Mouse (Mus musculus): Measurements from ENCODE around the gene Nrg3. TPM values are rescaled to one million over a fixed set of nuclear protein-coding genes. Genes with fewer than 3 reads are reported as not detected.
A peak's percentile ranks its signal among the peaks of the same experiment; 100 is the strongest.

Gene Nrg3
- polyA plus RNA-seq, 1 experiment from 2014 or later = 15.9 TPM

DNA sequence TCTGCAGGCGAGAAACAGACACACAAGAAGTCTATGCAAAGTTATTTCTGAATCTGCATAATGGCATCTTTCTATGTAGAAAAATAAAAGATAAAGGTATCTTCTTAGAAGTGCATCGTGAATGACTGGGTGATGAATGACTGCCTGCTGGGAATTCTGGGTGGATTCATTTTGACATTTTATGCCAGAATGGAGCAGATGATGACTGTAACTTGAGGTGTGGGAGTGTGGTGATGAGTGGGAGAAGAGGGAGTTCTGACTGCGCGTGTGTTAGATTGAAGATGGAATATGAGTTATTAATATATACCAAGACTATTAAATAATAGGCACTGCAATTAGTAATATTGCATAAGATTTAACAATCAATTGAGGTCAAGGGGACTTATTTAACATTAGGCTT is 208.5 kb downstream of the Nrg3 start:
- WGBS = 89% methylated on average over 4 of the region's 4 CpGs

DNA sequence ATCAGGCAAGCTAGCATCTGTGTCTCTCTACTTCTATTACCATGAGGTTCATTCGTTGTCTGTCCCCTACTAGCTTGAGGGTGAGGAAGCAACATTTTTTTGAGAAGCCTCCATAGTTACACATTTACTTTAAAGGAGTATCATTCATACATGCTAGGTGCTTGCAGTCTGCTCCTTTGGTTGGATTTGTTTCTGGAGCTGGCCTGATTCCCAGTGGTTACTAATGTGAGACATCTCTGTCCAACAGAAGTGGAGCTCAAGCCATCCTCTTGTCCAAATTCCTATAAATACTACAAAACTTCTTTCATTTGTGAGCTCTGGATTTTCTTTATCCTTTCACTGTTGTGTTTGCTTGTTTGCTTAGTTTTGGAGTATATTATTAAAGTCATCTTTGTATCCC is 211.9 kb downstream of the Nrg3 start:
- no peaks in the 10 kb centered on the region for H3K4me1 ChIP-seq (replicated peaks; ENCODE audit: control insufficient read depth, insufficient read depth, low read length)
- no peaks in the 10 kb centered on the region for H3K9me3 ChIP-seq (ENCODE audit: control insufficient read depth, low read length)
- no peak overlapping the region for H3K9ac ChIP-seq
- H3K4me3 ChIP-seq (replicated peaks; ENCODE audit: low read length) = no peak overlapping the region
- H3K4me2 ChIP-seq (replicated peaks) = no peak overlapping the region
- ATAC-seq (ENCODE audit: low FRiP score) (no peak), DNase-seq (ENCODE audit: low spot score) (no peak)
- 94% methylated on average over 1 of the region's 1 CpGs for WGBS
- no peaks in the 10 kb centered on the region for H3K36me3 ChIP-seq (replicated peaks; ENCODE audit: control insufficient read depth, insufficient read depth)
- no peak overlapping the region for H3K27ac ChIP-seq
- no peaks in the 10 kb centered on the region for H3K27me3 ChIP-seq (ENCODE audit: control insufficient read depth, insufficient read depth, low read length)

More for the DNA sequence above, 208.5 kb downstream of the Nrg3 start:
- DNase-seq (ENCODE audit: low spot score) (no peak), ATAC-seq (ENCODE audit: low FRiP score) (no peak)
- Histone ChIP-seq H3K27ac (no peak overlapping the region), H3K4me1 (replicated peaks; ENCODE audit: control insufficient read depth, insufficient read depth, low read length) (no peaks in the 10 kb centered on the region), H3K4me3 (replicated peaks; ENCODE audit: low read length) (no peak overlapping the region), H3K9me3 (ENCODE audit: control insufficient read depth, low read length) (no peaks in the 10 kb centered on the region), H3K9ac (no peak overlapping the region), H3K4me2 (replicated peaks) (no peak overlapping the region), H3K27me3 (ENCODE audit: control insufficient read depth, insufficient read depth, low read length) (no peaks in the 10 kb centered on the region), H3K36me3 (replicated peaks; ENCODE audit: control insufficient read depth, insufficient read depth) (no peaks in the 10 kb centered on the region)

DNA sequence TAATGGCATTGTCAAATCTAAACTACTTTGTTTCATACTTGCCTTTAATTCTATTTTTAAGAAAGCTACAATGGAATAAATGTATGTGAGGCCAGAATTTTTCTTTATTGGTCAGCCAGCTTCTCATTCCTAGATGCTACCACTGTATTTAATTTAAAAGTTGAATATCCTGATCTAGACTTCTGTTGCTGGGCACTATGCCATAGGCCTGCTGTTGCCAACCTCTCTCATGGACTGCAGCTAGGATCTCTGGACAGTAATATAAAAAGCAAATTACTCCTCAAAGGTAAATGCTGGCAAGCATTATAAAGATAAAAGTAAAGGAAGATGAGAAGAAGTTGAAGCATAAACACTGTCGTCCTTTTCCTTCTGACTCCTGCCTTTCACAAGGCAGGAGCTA is 217.5 kb downstream of the Nrg3 start:
- no peak overlapping the region for H3K27ac ChIP-seq
- ATAC-seq (ENCODE audit: low FRiP score) = no peak

DNA sequence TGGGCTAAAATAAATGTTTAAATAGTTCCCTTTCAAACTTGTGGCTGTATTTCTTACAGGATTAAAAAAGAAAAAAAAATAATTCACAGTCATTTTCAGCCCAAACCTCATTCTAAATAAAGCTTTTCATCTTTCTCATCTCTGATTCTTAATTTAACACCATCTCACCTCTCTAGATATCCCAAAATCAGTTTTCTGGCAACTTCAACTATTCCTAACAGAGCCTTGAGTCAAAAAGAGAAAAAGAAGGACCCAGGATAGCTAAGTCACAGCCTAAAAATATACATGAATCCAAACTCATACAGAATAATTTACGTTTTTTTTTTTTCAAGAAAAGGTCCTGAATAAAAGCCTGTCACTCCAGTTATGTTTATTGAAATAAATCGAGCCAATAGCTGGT is 232.6 kb downstream of the Nrg3 start:
- 84% methylated on average over 2 of the region's 2 CpGs for WGBS
- Histone ChIP-seq H3K9ac (no peak overlapping the region), H3K4me1 (replicated peaks; ENCODE audit: control insufficient read depth, insufficient read depth, low read length) (no peaks in the 10 kb centered on the region), H3K4me2 (replicated peaks) (no peak overlapping the region), H3K27ac (no peak overlapping the region), H3K27me3 (ENCODE audit: control insufficient read depth, insufficient read depth, low read length) (no peaks in the 10 kb centered on the region), H3K36me3 (replicated peaks; ENCODE audit: control insufficient read depth, insufficient read depth) (no peaks in the 10 kb centered on the region), H3K4me3 (replicated peaks; ENCODE audit: low read length) (no peak overlapping the region), H3K9me3 (ENCODE audit: control insufficient read depth, low read length) (0 out of 2 replicates have a peak, but pooled peaks cover 4% of the 10 kb centered on the region)
- ATAC-seq (ENCODE audit: low FRiP score) (no peak), DNase-seq (ENCODE audit: low spot score) (no peak)

More for the DNA sequence above, 217.5 kb downstream of the Nrg3 start:
- H3K4me1 ChIP-seq (replicated peaks; ENCODE audit: control insufficient read depth, insufficient read depth, low read length) = no peaks in the 10 kb centered on the region
- 54% methylated on average over 1 of the region's 1 CpGs for WGBS
- H3K36me3 ChIP-seq (replicated peaks; ENCODE audit: control insufficient read depth, insufficient read depth) = no peaks in the 10 kb centered on the region
- H3K27me3 ChIP-seq (ENCODE audit: control insufficient read depth, insufficient read depth, low read length) = no peaks in the 10 kb centered on the region
- no peak overlapping the region for H3K4me3 ChIP-seq (replicated peaks; ENCODE audit: low read length)
- no peak overlapping the region for H3K9ac ChIP-seq
- no peaks in the 10 kb centered on the region for H3K9me3 ChIP-seq (ENCODE audit: control insufficient read depth, low read length)
- no peak overlapping the region for H3K4me2 ChIP-seq (replicated peaks)
- no peak for DNase-seq (ENCODE audit: low spot score)

DNA sequence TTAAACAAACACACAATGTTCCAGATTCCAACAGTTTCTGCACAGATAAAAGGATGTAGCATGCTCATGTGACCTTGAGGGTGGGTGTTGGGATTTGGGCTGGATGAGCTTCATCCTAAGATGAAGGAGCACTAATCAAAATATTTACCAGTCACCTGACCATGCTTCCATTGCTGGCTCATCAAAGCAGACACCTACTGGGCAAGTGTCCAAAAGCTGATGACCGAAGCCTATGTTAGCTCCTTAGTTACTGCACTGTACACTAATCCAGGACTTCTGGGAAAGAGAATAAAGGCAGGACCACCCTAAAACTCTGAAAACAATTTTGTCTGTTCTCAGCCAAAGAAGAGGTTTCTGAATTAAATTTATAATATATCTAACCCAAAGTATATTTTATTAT is 261.4 kb downstream of the Nrg3 start:
- no peak overlapping the region for H3K4me2 ChIP-seq (replicated peaks)
- H3K9ac ChIP-seq = no peak overlapping the region
- no peak for ATAC-seq (ENCODE audit: low FRiP score)
- 70% methylated on average over 1 of the region's 1 CpGs for WGBS
- H3K27ac ChIP-seq = no peak overlapping the region
- no peaks in the 10 kb centered on the region for H3K9me3 ChIP-seq (ENCODE audit: control insufficient read depth, low read length)
- DNase-seq (ENCODE audit: low spot score) = no peak
- no peaks in the 10 kb centered on the region for H3K4me1 ChIP-seq (replicated peaks; ENCODE audit: control insufficient read depth, insufficient read depth, low read length)
- H3K27me3 ChIP-seq (ENCODE audit: control insufficient read depth, insufficient read depth, low read length) = no peaks in the 10 kb centered on the region
- H3K36me3 ChIP-seq (replicated peaks; ENCODE audit: control insufficient read depth, insufficient read depth) = no peaks in the 10 kb centered on the region
- H3K4me3 ChIP-seq (replicated peaks; ENCODE audit: low read length) = no peak overlapping the region

DNA sequence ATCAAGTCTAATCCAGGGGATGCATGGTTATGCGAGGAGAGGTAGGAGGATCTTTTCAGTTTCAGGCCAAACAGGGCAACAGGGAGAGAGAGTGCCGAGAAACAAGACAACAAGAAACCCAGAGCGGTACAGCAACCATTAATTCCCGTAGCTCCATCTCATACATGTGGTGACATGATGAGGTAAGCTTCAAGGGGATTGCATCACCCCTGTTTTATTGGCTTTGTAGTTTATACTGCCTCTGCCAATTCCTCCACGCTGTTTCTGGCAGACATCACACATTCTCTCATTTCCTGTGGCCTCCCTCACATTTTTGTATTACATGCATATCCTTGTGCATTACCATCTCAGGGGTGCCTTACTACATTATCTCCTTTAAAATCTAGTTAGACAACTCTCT is 280.9 kb downstream of the Nrg3 start:
- Histone ChIP-seq H3K36me3 (replicated peaks; ENCODE audit: control insufficient read depth, insufficient read depth) (no peaks in the 10 kb centered on the region), H3K4me2 (replicated peaks) (no peak overlapping the region), H3K4me3 (replicated peaks; ENCODE audit: low read length) (no peak overlapping the region), H3K27me3 (ENCODE audit: control insufficient read depth, insufficient read depth, low read length) (no peaks in the 10 kb centered on the region), H3K4me1 (replicated peaks; ENCODE audit: control insufficient read depth, insufficient read depth, low read length) (no peaks in the 10 kb centered on the region), H3K9me3 (ENCODE audit: control insufficient read depth, low read length) (no peaks in the 10 kb centered on the region), H3K27ac (no peak overlapping the region), H3K9ac (no peak overlapping the region)
- DNase-seq (ENCODE audit: low spot score) (no peak), ATAC-seq (ENCODE audit: low FRiP score) (no peak)
- 85% methylated on average over 5 of the region's 5 CpGs for WGBS

DNA sequence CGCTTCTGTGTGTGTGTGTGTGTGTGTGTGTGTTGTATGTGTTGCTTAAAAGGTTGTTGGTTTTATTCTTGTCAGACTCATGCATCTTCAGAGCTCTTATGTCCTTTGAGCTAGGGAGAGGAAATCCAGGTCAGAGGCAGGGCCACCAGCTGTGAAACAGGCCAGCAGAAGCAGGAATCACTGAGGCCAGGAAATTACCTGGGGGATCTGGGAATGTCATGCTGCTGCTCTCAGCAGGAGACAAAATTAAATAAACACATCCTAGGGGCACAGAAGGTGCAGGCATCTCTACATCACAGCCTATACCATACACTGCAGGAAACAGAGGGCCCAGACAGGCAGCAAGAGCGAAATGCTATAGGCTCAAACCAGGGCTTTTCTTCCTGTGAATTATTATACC is 299.2 kb downstream of the Nrg3 start:
- no peaks in the 10 kb centered on the region for H3K9me3 ChIP-seq (ENCODE audit: control insufficient read depth, low read length)
- ATAC-seq (ENCODE audit: low FRiP score) (no peak; the same call in 1 of the 2 replicates), DNase-seq (ENCODE audit: low spot score) (no peak)
- no peak overlapping the region for H3K4me2 ChIP-seq (replicated peaks)
- no peaks in the 10 kb centered on the region for H3K27me3 ChIP-seq (ENCODE audit: control insufficient read depth, insufficient read depth, low read length)
- no peak overlapping the region for H3K9ac ChIP-seq
- peak overlapping the region; percentile 38 for H3K27ac ChIP-seq
- peaks cover 8% of the 10 kb centered on the region; the same call in 1 of the 2 replicates for H3K4me1 ChIP-seq (replicated peaks; ENCODE audit: control insufficient read depth, insufficient read depth, low read length)
- WGBS = 60% methylated on average over 2 of the region's 2 CpGs
- no peak overlapping the region for H3K4me3 ChIP-seq (replicated peaks; ENCODE audit: low read length)
- H3K36me3 ChIP-seq (replicated peaks; ENCODE audit: control insufficient read depth, insufficient read depth) = no peaks in the 10 kb centered on the region

DNA sequence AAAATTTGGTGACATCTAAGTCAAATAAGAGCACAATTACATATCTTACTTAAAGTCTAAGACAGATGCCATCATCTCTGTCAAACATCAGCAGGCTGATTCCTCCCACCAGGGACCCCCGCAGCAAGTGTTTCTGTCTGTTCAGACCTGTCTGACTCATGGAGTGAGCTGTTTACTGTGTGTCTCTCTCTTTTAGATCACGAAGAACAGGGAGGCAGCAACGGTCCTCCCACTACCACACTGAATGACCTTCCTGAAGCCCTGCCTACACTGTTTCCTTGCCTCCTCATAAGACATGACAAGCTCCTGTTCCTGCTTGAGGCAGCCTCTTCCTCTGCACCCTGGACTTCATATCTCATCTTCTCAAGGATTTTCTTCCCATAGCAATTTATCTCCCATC is 312.7 kb downstream of the Nrg3 start:
- H3K27ac ChIP-seq = no peak overlapping the region
- no peaks in the 10 kb centered on the region for H3K9me3 ChIP-seq (ENCODE audit: control insufficient read depth, low read length)
- H3K36me3 ChIP-seq (replicated peaks; ENCODE audit: control insufficient read depth, insufficient read depth) = no peaks in the 10 kb centered on the region
- no peaks in the 10 kb centered on the region for H3K4me1 ChIP-seq (replicated peaks; ENCODE audit: control insufficient read depth, insufficient read depth, low read length)
- H3K9ac ChIP-seq = no peak overlapping the region
- 81% methylated on average over 3 of the region's 3 CpGs for WGBS
- no peaks in the 10 kb centered on the region for H3K27me3 ChIP-seq (ENCODE audit: control insufficient read depth, insufficient read depth, low read length)
- no peak for ATAC-seq (ENCODE audit: low FRiP score)
- no peak overlapping the region for H3K4me2 ChIP-seq (replicated peaks)
- no peak for DNase-seq (ENCODE audit: low spot score)
- no peak overlapping the region for H3K4me3 ChIP-seq (replicated peaks; ENCODE audit: low read length)

DNA sequence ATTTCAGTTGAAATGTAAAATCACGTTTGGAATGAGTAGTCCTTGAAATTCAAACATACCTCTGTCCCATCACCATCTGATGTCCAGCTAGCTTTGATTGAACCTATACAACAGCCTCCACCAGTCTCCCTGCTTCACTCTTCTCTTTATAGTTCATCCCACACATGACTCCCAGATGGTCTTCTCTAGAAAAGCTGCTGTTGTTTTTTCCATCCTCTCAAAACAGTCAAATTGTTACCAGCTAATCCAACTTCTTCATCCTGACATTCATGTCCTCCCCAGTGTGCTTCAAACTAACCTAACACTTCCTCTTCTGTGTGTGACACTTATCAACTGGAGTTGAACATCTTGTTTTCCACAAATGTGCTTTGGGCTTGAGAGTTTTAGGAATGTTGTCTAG is 317.4 kb downstream of the Nrg3 start:
- no peak for ATAC-seq (ENCODE audit: low FRiP score)
- WGBS = 45% methylated on average over 1 of the region's 1 CpGs

DNA sequence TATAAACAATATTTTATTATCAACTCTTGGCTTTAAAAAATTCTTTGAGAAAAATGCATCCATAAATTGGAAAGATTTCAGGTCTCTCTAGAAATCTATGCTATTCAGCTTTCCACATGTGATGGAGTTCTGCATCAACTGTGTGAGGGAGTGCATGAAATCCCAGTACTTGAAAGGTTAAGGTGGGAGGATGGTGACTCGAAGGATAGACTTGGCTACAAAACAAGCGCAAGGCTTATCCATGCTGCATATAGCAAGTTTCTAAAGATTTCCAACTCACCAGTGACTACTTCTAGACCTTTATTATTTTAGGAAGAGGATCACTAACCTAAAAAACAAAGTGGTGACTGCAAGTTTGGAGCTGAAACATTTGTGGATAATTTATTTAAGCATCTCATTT is 343.1 kb downstream of the Nrg3 start:
- 96% methylated on average over 2 of the region's 2 CpGs for WGBS

More for the DNA sequence above, 317.4 kb downstream of the Nrg3 start:
- Histone ChIP-seq H3K4me2 (replicated peaks) (no peak overlapping the region), H3K27me3 (ENCODE audit: control insufficient read depth, insufficient read depth, low read length) (no peaks in the 10 kb centered on the region), H3K36me3 (replicated peaks; ENCODE audit: control insufficient read depth, insufficient read depth) (no peaks in the 10 kb centered on the region), H3K4me1 (replicated peaks; ENCODE audit: control insufficient read depth, insufficient read depth, low read length) (no peaks in the 10 kb centered on the region), H3K9ac (no peak overlapping the region), H3K9me3 (ENCODE audit: control insufficient read depth, low read length) (no peaks in the 10 kb centered on the region), H3K27ac (no peak overlapping the region), H3K4me3 (replicated peaks; ENCODE audit: low read length) (no peak overlapping the region)
- DNase-seq (ENCODE audit: low spot score) = no peak

More for the DNA sequence above, 343.1 kb downstream of the Nrg3 start:
- Histone ChIP-seq H3K9ac (no peak overlapping the region), H3K27ac (no peak overlapping the region), H3K4me2 (replicated peaks) (no peak overlapping the region), H3K36me3 (replicated peaks; ENCODE audit: control insufficient read depth, insufficient read depth) (no peaks in the 10 kb centered on the region), H3K4me3 (replicated peaks; ENCODE audit: low read length) (no peak overlapping the region), H3K4me1 (replicated peaks; ENCODE audit: control insufficient read depth, insufficient read depth, low read length) (no peaks in the 10 kb centered on the region), H3K9me3 (ENCODE audit: control insufficient read depth, low read length) (no peaks in the 10 kb centered on the region), H3K27me3 (ENCODE audit: control insufficient read depth, insufficient read depth, low read length) (no peaks in the 10 kb centered on the region)
- ATAC-seq (ENCODE audit: low FRiP score) = no peak
- no peak for DNase-seq (ENCODE audit: low spot score)

Measured in hindbrain, embryonic 14.5 days (tissue).